Mouse (Mus musculus) heart, embryonic 10.5 days (tissue): ENCODE results near the gene Disp2. TPM values are rescaled to one million over a fixed set of nuclear protein-coding genes. Genes with fewer than 3 reads are reported as not detected.

Experiments
- DNase-seq: peaks from one replicate; pipeline ENCODE4 v3.0.0-alpha.2; 2017; ENCODE audit warnings: low spot score
- H3K27ac ChIP-seq: fragments of 300-500 bp; sonication (generic); 2 replicates; pipeline ENCODE4 v1.5.1; 2016; ENCODE audit warnings: mild to moderate bottlenecking
- H3K27me3 ChIP-seq: fragments of 300-500 bp; sonication (generic); 2 replicates; pipeline ENCODE4 v1.6.1; 2016; ENCODE audit warnings: mild to moderate bottlenecking; ENCODE audit not compliant: poor library complexity, insufficient read depth, severe bottlenecking
- H3K36me3 ChIP-seq: fragments of 300-500 bp; sonication (generic); 2 replicates; pipeline ENCODE4 v1.6.1; 2016; ENCODE audit warnings: mild to moderate bottlenecking, moderate library complexity
- H3K4me1 ChIP-seq: fragments of 300-500 bp; sonication (generic); 2 replicates; pipeline ENCODE4 v1.6.1; 2016; ENCODE audit warnings: mild to moderate bottlenecking
- H3K4me3 ChIP-seq: fragments of 300-500 bp; sonication (generic); 2 replicates; pipeline ENCODE4 v1.5.1; 2016; ENCODE audit warnings: mild to moderate bottlenecking, moderate library complexity
- H3K9me3 ChIP-seq: fragments of 300-500 bp; sonication (generic); 2 replicates; pipeline ENCODE4 v1.6.1; 2016; ENCODE audit warnings: mild to moderate bottlenecking, moderate library complexity
- WGBS: fragments of 180-500 bp; shearing (Covaris S2); methylation state at CpG from one replicate; pipeline ENCODE4 v1.1.7; 2016; 5-methylcytosine and 5-hydroxymethylcytosine counted together
- polyA plus RNA-seq: library from polyadenylated mRNA; unstranded; fragments of >200 nt; fragmentation: Nextera tagmentation; extraction: Ambion mirVana; gene quantifications from 2 replicates; pipeline ENCODE4 v1.2.1, GENCODE M21; 2016

The Disp2 gene
- 0.20 and 0.23 TPM in 2 replicates for polyA plus RNA-seq

- peak within 1 kb of the TSS; percentile 51 for H3K4me3 ChIP-seq
- no peaks in the 10 kb centered on the region for H3K9me3 ChIP-seq
- no peaks in the 10 kb centered on the region for H3K36me3 ChIP-seq
- peaks cover 20% of the 10 kb centered on the region for H3K4me1 ChIP-seq
- H3K27me3 ChIP-seq: peaks cover 37% of the 10 kb centered on the region
- peak within 1 kb of the TSS; percentile 2; the same call in 1 of the 2 replicates for H3K27ac ChIP-seq
- 10% methylated on average over 39 of the region's 39 CpGs for WGBS
- peak; percentile 96 for DNase-seq
Measured at GRCm38 (mm10) chr2:118779504-118780480, at the start of gene Disp2. TSS of gene Disp2 (plus strand) at chr2:118779719.

GRCm38 (mm10) chr2:118729816-118730621, 49.5 kb upstream of the Disp2 start:
- H3K9me3 ChIP-seq: no peaks in the 10 kb centered on the region
- H3K4me3 ChIP-seq: no peak overlapping the region
- H3K36me3 ChIP-seq: no peaks in the 10 kb centered on the region
- 33% methylated on average over 8 of the region's 8 CpGs for WGBS
- H3K27me3 ChIP-seq: peaks cover 84% of the 10 kb centered on the region
- peaks cover 36% of the 10 kb centered on the region for H3K4me1 ChIP-seq
- no peak for DNase-seq
- H3K27ac ChIP-seq: no peak overlapping the region

GRCm38 (mm10) chr2:118730622-118730915, 49.0 kb upstream of the Disp2 start:
- Histone ChIP-seq H3K27ac (no peak overlapping the region), H3K4me3 (no peak overlapping the region), H3K4me1 (peaks cover 36% of the 10 kb centered on the region), H3K9me3 (no peaks in the 10 kb centered on the region), H3K27me3 (peaks cover 80% of the 10 kb centered on the region), H3K36me3 (no peaks in the 10 kb centered on the region)
- WGBS: 2% methylated on average over 3 of the region's 3 CpGs
- DNase-seq: peak; percentile 88

GRCm38 (mm10) chr2:118731981-118732380, 47.5 kb upstream of the Disp2 start:
- DNase-seq: no peak
- no peaks in the 10 kb centered on the region for H3K9me3 ChIP-seq
- no peak overlapping the region for H3K4me3 ChIP-seq
- no peaks in the 10 kb centered on the region for H3K36me3 ChIP-seq
- peaks cover 67% of the 10 kb centered on the region for H3K27me3 ChIP-seq
- 72% methylated on average over 5 of the region's 5 CpGs for WGBS
- H3K27ac ChIP-seq: no peak overlapping the region
- H3K4me1 ChIP-seq: peaks cover 36% of the 10 kb centered on the region

GRCm38 (mm10) chr2:118733341-118733740, 46.2 kb upstream of the Disp2 start:
- Histone ChIP-seq H3K4me1 (peaks cover 24% of the 10 kb centered on the region), H3K27me3 (peaks cover 56% of the 10 kb centered on the region), H3K27ac (no peak overlapping the region), H3K36me3 (no peaks in the 10 kb centered on the region), H3K4me3 (no peak overlapping the region), H3K9me3 (no peaks in the 10 kb centered on the region)
- DNase-seq: no peak
- 53% methylated on average over 5 of the region's 5 CpGs for WGBS

GRCm38 (mm10) chr2:118740341-118740740, 39.2 kb upstream of the Disp2 start:
- Histone ChIP-seq H3K27ac (no peak overlapping the region), H3K4me1 (peaks cover 11% of the 10 kb centered on the region; the same call in 1 of the 2 replicates), H3K27me3 (peaks cover 26% of the 10 kb centered on the region), H3K9me3 (no peaks in the 10 kb centered on the region), H3K36me3 (no peaks in the 10 kb centered on the region), H3K4me3 (no peak overlapping the region)
- WGBS: 60% methylated on average over 3 of the region's 3 CpGs
- no peak for DNase-seq

- 69% methylated on average over 9 of the region's 9 CpGs for WGBS
- peaks cover 26% of the 10 kb centered on the region for H3K27me3 ChIP-seq
Measured at GRCm38 (mm10) chr2:118741183-118741582, 38.3 kb upstream of the Disp2 start.

GRCm38 (mm10) chr2:118743261-118743943, 36.1 kb upstream of the Disp2 start:
- H3K27me3 ChIP-seq: peaks cover 26% of the 10 kb centered on the region
- 25% methylated on average over 8 of the region's 8 CpGs for WGBS
- no peaks in the 10 kb centered on the region for H3K36me3 ChIP-seq
- DNase-seq: no peak
- H3K9me3 ChIP-seq: no peaks in the 10 kb centered on the region
- H3K27ac ChIP-seq: no peak overlapping the region
- H3K4me1 ChIP-seq: peaks cover 31% of the 10 kb centered on the region
- H3K4me3 ChIP-seq: no peak overlapping the region

More at GRCm38 (mm10) chr2:118741183-118741582, 38.3 kb upstream of the Disp2 start:
- no peaks in the 10 kb centered on the region for H3K9me3 ChIP-seq
- H3K4me1 ChIP-seq: peaks cover 13% of the 10 kb centered on the region; the same call in 1 of the 2 replicates
- H3K36me3 ChIP-seq: no peaks in the 10 kb centered on the region
- no peak for DNase-seq
- no peak overlapping the region for H3K27ac ChIP-seq
- H3K4me3 ChIP-seq: no peak overlapping the region

- peaks cover 26% of the 10 kb centered on the region for H3K27me3 ChIP-seq
- H3K9me3 ChIP-seq: no peaks in the 10 kb centered on the region
- DNase-seq: no peak
- H3K4me1 ChIP-seq: peaks cover 41% of the 10 kb centered on the region
- H3K4me3 ChIP-seq: peak overlapping the region; percentile 97; the same call in 1 of the 2 replicates
- peaks cover 8% of the 10 kb centered on the region; the same call in 1 of the 2 replicates for H3K36me3 ChIP-seq
- WGBS: 10% methylated on average over 7 of the region's 7 CpGs
- no peak overlapping the region for H3K27ac ChIP-seq
Measured at GRCm38 (mm10) chr2:118744621-118745020, 34.9 kb upstream of the Disp2 start.

- peak; percentile 94 for DNase-seq
- H3K36me3 ChIP-seq: peaks cover 8% of the 10 kb centered on the region; the same call in 1 of the 2 replicates
- no peaks in the 10 kb centered on the region for H3K9me3 ChIP-seq
- peak within 1 kb of the TSS; percentile 95 for H3K27ac ChIP-seq
- H3K4me3 ChIP-seq: peak within 1 kb of the TSS; percentile 97
- peaks cover 48% of the 10 kb centered on the region for H3K4me1 ChIP-seq
- 13% methylated on average over 57 of the region's 57 CpGs for WGBS
- peaks cover 26% of the 10 kb centered on the region for H3K27me3 ChIP-seq
Measured at GRCm38 (mm10) chr2:118745232-118745884, 34.2 kb upstream of the Disp2 start, which contains the start of gene Inafm2. TSS of gene Inafm2 (plus strand) at chr2:118745758.

GRCm38 (mm10) chr2:118745915-118746901, 33.3 kb upstream of the Disp2 start:
- DNase-seq: peak; percentile 81
- Histone ChIP-seq H3K9me3 (no peaks in the 10 kb centered on the region), H3K4me3 (peak overlapping the region; percentile 97), H3K4me1 (peaks cover 56% of the 10 kb centered on the region), H3K36me3 (peaks cover 8% of the 10 kb centered on the region; the same call in 1 of the 2 replicates), H3K27ac (peak overlapping the region; percentile 95), H3K27me3 (peaks cover 26% of the 10 kb centered on the region)
- WGBS: 2% methylated on average over 111 of the region's 113 CpGs
